10 mouse cellular contexts compared by ENCODE assay signal in the genomic region with DNA sequence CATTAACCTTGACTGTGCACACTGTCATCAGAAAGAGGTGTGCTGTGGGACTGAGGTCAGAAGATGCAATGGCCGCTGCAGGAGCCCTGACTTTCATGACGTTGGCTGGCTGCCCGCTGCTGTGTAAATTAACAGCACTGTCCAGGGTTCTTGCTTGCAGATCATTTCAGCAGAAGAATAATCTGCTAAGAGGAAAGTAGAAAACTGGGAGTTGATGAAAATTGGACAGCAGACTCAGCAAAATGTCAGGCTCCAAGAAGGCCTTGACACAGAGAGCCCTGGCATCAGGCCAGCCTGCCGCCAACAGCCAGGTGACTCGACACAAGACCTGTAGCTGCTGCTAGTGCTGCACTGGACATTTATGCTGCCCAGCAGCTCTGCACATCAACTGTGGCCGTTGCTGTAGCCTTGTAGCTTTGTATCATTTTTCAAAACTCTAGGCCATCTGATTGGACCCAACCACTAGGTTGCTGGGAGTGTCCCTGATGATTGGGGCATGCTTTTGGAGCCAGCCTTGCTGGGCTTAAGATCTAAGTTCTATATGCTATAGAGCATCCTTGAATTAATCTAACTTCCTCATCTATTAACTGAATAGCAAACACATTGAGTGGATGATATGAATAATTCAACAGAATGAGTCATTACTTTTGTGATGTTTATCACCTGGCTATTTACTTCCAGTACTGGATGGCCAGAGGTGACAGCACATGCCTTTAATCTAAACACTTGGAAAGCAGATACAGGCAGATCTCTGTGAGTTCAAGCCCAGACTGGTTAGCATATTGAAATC. TPM values are rescaled to one million over a fixed set of nuclear protein-coding genes. Genes with fewer than 3 reads are reported as not detected.
DNase-seq lines count a peak whose midpoint lies in the region; ATAC-seq and TF ChIP-seq lines count a peak whose summit lies in the region.
"Had no signal": no experiment of that assay in that cellular context is flagged by ENCODE, and none has a peak within 500 bp of the region (broad histone marks: within the 10 kb centered on the region; RNA-seq: fewer than 3 reads in every experiment).

No protein-coding gene starts in this region.

- H3K9ac ChIP-seq in neural tube, embryonic 14.5 days (replicated peaks; ENCODE audit: low read depth, low read length), result no peak overlapping the region
- no peak overlapping the region for H3K9ac ChIP-seq in kidney, embryonic 15.5 days
- no peak overlapping the region for H3K9ac ChIP-seq in stomach, postnatal 0 days (ENCODE audit: low read length)
- H3K9ac ChIP-seq in heart, adult 2 months (ENCODE audit: low read depth, low read length), result no peak overlapping the region
- H3K9ac ChIP-seq: midbrain, embryonic 13.5 days had no signal

- 64% methylated on average over 6 of the region's 6 CpGs for WGBS in cerebellum, adult 2 months
- 71% methylated on average over 6 of the region's 6 CpGs for WGBS in neural tube, embryonic 14.5 days
- 53% methylated on average over 6 of the region's 6 CpGs for WGBS in kidney, embryonic 15.5 days
- WGBS in stomach, postnatal 0 days, result 40% methylated on average over 6 of the region's 6 CpGs
- 58% methylated on average over 6 of the region's 6 CpGs for WGBS in heart, adult 2 months

- no peak overlapping the region for H3K27ac ChIP-seq in cerebellum, adult 2 months (ENCODE audit: insufficient read depth, low read length)
- H3K27ac ChIP-seq in neural tube, embryonic 14.5 days (ENCODE audit: low read depth, low read length), result no peak overlapping the region
- peak overlapping the region; percentile 70 for H3K27ac ChIP-seq in kidney, embryonic 15.5 days
- H3K27ac ChIP-seq in stomach, postnatal 0 days (replicated peaks), result no peak overlapping the region
- no peak overlapping the region for H3K27ac ChIP-seq in heart, adult 2 months
- H3K27ac ChIP-seq: midbrain, embryonic 13.5 days had no signal

- H3K27me3 ChIP-seq in cerebellum, adult 2 months (ENCODE audit: control insufficient read depth, insufficient read depth, low read length), result no peaks in the 10 kb centered on the region
- H3K27me3 ChIP-seq in neural tube, embryonic 14.5 days (ENCODE audit: control insufficient read depth, insufficient read depth, low read length), result no peaks in the 10 kb centered on the region
- no peaks in the 10 kb centered on the region for H3K27me3 ChIP-seq in kidney, embryonic 15.5 days
- H3K27me3 ChIP-seq in stomach, postnatal 0 days (ENCODE audit: control insufficient read depth, insufficient read depth, low read length), result no peaks in the 10 kb centered on the region
- H3K27me3 ChIP-seq in heart, adult 2 months (ENCODE audit: control insufficient read depth, insufficient read depth, low read length), result no peaks in the 10 kb centered on the region
- H3K27me3 ChIP-seq: midbrain, embryonic 13.5 days had no signal

- TF ChIP-seq POLR2A in cerebellum, adult 2 months (IDR thresholded peaks at IDR 0.05; ENCODE audit: borderline replicate concordance, insufficient read depth, low read length), result no peak
- no peak for TF ChIP-seq POLR2A in heart, adult 2 months (IDR thresholded peaks at IDR 0.05; ENCODE audit: insufficient read depth, low read depth, low read length)

- ATAC-seq in neural tube, embryonic 14.5 days (ENCODE audit: low read depth), result peak; percentile 46; the same call in 1 of the 2 replicates
- peak; percentile 46; the same call in 1 of the 2 replicates for ATAC-seq in kidney, embryonic 15.5 days (replicated peaks; ENCODE audit: low FRiP score)
- ATAC-seq in stomach, postnatal 0 days (ENCODE audit: low FRiP score, low TSS enrichment), result 0 out of 2 replicates have a peak, but pooled peaks have one; percentile 54
- ATAC-seq: midbrain, embryonic 13.5 days had no signal

- intact Hi-C loops in heart, adult 2 months (cut with DNase I), result no loop called here

- no peaks in the 10 kb centered on the region for H3K36me3 ChIP-seq in neural tube, embryonic 14.5 days (ENCODE audit: control insufficient read depth, insufficient read depth, low read length)
- H3K36me3 ChIP-seq in kidney, embryonic 15.5 days, result no peaks in the 10 kb centered on the region
- no peaks in the 10 kb centered on the region for H3K36me3 ChIP-seq in stomach, postnatal 0 days (ENCODE audit: control insufficient read depth, insufficient read depth, low read length)
- H3K36me3 ChIP-seq in heart, adult 2 months (ENCODE audit: control insufficient read depth, insufficient read depth, low read length), result no peaks in the 10 kb centered on the region
- H3K36me3 ChIP-seq: midbrain, embryonic 13.5 days had no signal

- no peak overlapping the region for H3K4me3 ChIP-seq in cerebellum, adult 2 months (replicated peaks; ENCODE audit: insufficient read depth, low read depth, low read length)
- no peak overlapping the region for H3K4me3 ChIP-seq in neural tube, embryonic 14.5 days (ENCODE audit: low read depth, low read length)
- no peak overlapping the region for H3K4me3 ChIP-seq in kidney, embryonic 15.5 days (replicated peaks)
- H3K4me3 ChIP-seq in stomach, postnatal 0 days (ENCODE audit: low read depth, low read length), result no peak overlapping the region
- no peak overlapping the region for H3K4me3 ChIP-seq in heart, adult 2 months
- H3K4me3 ChIP-seq: midbrain, embryonic 13.5 days had no signal

- no peaks in the 10 kb centered on the region for H3K4me1 ChIP-seq in cerebellum, adult 2 months (ENCODE audit: control insufficient read depth, insufficient read depth, low read length)
- H3K4me1 ChIP-seq in neural tube, embryonic 14.5 days (ENCODE audit: control insufficient read depth, insufficient read depth, low read length), result no peaks in the 10 kb centered on the region
- peaks cover 16% of the 10 kb centered on the region for H3K4me1 ChIP-seq in kidney, embryonic 15.5 days
- H3K4me1 ChIP-seq in stomach, postnatal 0 days (replicated peaks; ENCODE audit: control insufficient read depth, insufficient read depth), result 0 out of 2 replicates have a peak, but pooled peaks cover 4% of the 10 kb centered on the region
- H3K4me1 ChIP-seq in heart, adult 2 months (ENCODE audit: control insufficient read depth, insufficient read depth, low read length), result no peaks in the 10 kb centered on the region
- H3K4me1 ChIP-seq: midbrain, embryonic 13.5 days had no signal

- H3K79me2 ChIP-seq in heart, adult 2 months (replicated peaks; ENCODE audit: control insufficient read depth, insufficient read depth, low read length), result no peaks in the 10 kb centered on the region

- DNase-seq in cerebellum, adult 2 months, result peak; percentile 5 to 15
- no peak for DNase-seq in cerebellum, adult 11 months
- DNase-seq in neural tube, embryonic 10.5 days (ENCODE audit: extremely low spot score, low spot score), result no peak
- peak; percentile 47 for DNase-seq in stomach, postnatal 0 days (ENCODE audit: low spot score)
- DNase-seq in heart, adult 2 months, result no peak
- DNase-seq in frontal cortex, postnatal 36 days (ENCODE audit: low spot score in 2 of 2), result no peak
- DNase-seq: heart, postnatal 10 days had no signal

- H3K9me3 ChIP-seq in neural tube, embryonic 14.5 days (ENCODE audit: control insufficient read depth, low read length), result no peaks in the 10 kb centered on the region
- H3K9me3 ChIP-seq in kidney, embryonic 15.5 days (replicated peaks), result no peaks in the 10 kb centered on the region
- H3K9me3 ChIP-seq in stomach, postnatal 0 days (ENCODE audit: control insufficient read depth, low read length), result no peaks in the 10 kb centered on the region
- H3K9me3 ChIP-seq: midbrain, embryonic 13.5 days had no signal

- TF ChIP-seq EP300 in stomach, postnatal 0 days (optimal IDR thresholded peaks at IDR 0.05), result no peak
- TF ChIP-seq EP300 in heart, adult 2 months (IDR thresholded peaks at IDR 0.05; ENCODE audit: insufficient read depth, low read depth, low read length), result no peak

- H3K4me2 ChIP-seq in neural tube, embryonic 14.5 days (ENCODE audit: low read depth, low read length), result no peak overlapping the region
- H3K4me2 ChIP-seq in kidney, embryonic 15.5 days, result no peak overlapping the region
- no peak overlapping the region for H3K4me2 ChIP-seq in stomach, postnatal 0 days (replicated peaks; ENCODE audit: low read depth)
- H3K4me2 ChIP-seq: midbrain, embryonic 13.5 days had no signal

- no peak for TF ChIP-seq CTCF in cerebellum, adult 2 months (IDR thresholded peaks at IDR 0.05; ENCODE audit: borderline replicate concordance, insufficient read depth, low read depth, low read length)
- no peak for TF ChIP-seq CTCF in stomach, postnatal 0 days (IDR thresholded peaks at IDR 0.05; ENCODE audit: low read depth)
- no peak for TF ChIP-seq CTCF in heart, adult 2 months (IDR thresholded peaks at IDR 0.05)

RNA-seq across cellular contexts. Expression of a gene that starts 12.5 kb away (rescaled TPM):
- 0.44 and 0.64 TPM in 2 replicates for polyA plus RNA-seq in cerebellum, adult 2 months (2012; rRNA removed)
- 0.66 and 0.93 TPM in 2 replicates for polyA plus RNA-seq in neural tube, embryonic 14.5 days (2014; fragmentation: Nextera tagmentation; extraction: Ambion mirVana)
- polyA plus RNA-seq in kidney, embryonic 15.5 days (2015; fragmentation: Nextera tagmentation; extraction: Ambion mirVana), result 10.0 and 10.5 TPM in 2 replicates
- polyA plus RNA-seq in stomach, postnatal 0 days (2015; fragmentation: Nextera tagmentation; extraction: Ambion mirVana), result 9.0 and 11.7 TPM in 2 replicates
- under 1 TPM; 0.26 to 0.89 TPM for total RNA-seq in heart, adult 2 months (2021)
- polyA plus RNA-seq in heart, adult 2 months (2012; rRNA removed), result 0.44 and 0.45 TPM in 2 replicates

Comparison
In these comparisons a context has a peak if more than half of its experiments do, and no peak if none do; other contexts are left out.
1. DNase-seq: peak in cerebellum, adult 2 months (2 of 2) and stomach, postnatal 0 days (single experiment); none in cerebellum, adult 11 months (single experiment), neural tube, embryonic 10.5 days (single experiment), heart, adult 2 months (0 of 2) and frontal cortex, postnatal 36 days (0 of 2).
2. Peak in every context shown above with its lines, with median percentiles within 50 percentile points of each other: ATAC-seq.